Mouse (Mus musculus): Measurements from ENCODE around the gene Coa4. TPM values are rescaled to one million over a fixed set of nuclear protein-coding genes. Genes with fewer than 3 reads are reported as not detected.

The Coa4 gene
- total RNA-seq, 4 experiments from 2014 or later, result 8.2 to 10.3 (median 9.5) TPM

DNA sequence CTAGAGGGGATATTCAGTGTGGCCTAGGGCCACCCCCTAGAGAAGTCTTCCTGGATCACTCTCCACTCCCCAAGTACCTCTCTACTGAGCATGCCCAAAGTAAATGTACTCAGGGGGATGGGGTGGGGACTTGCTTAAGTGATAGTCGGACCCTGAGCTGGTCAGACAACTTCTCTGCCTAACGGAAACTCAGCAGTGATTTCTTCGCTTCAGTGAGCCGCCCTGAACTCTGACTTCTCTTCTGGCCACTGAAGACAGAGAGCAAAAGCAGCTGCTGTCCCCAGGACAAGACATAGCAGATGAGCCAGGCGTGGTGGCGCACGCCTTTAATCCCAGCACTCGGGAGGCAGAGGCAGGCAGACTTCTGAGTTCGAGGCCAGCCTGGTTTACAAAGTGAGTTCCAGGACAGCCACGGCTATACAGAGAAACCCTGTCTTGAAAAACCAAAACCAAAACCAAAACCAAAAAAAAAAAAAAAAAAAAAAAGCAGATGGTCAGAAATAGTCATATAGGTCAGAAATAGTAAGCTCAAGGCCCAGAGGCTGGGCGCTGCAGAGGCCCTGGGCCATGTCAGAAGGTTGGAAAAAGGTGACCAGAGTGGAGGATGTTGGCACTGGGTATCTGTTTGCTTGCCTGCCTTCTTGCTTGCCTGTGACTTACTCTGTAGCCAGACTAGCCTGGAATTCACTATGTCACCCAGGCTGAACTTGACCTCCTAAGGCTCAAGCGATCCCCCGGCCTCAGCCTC, 32.0 kb upstream of the Coa4 start:
- no peak for DNase-seq (ENCODE audit: low spot score in 2 of 2)

DNA sequence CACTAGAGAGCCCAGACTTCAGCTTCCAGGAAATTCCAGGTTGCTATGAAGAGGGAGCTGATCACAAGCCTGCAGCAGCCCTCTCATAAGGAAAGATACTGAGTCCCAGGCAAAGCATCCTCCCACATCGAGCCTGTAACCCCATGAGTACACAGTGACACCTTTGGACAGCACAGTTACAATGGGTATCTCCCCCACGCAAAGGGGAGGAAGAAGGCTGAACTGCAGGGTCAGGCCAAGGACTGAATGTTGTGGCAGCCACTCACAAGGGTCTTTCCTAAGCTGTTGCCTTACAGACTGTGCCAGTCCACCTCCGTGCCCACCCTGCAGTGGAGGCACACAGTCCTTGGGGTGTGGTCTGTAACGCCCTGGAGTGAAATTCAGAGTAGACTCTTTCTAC, 30.4 kb upstream of the Coa4 start:
- no peak for DNase-seq (ENCODE audit: low spot score in 2 of 2)

DNA sequence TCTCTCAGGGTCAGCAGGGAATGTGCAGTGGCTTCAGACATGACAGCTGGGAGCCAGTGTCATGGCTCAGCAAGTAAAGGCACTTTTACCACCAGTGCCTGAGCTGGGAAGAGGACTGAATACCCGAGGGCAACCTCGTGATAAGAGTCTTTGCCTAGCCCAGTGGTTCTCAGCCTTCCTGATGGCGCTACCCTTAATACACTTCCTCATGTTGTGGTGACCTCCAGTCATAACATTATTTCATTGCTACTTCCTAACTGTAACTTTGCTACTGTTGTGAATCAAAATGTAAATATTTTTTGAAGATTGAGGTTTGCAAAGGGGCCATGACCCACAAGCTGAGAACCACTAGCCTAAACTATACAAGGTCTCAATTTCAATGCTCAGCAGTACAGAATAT, 28.2 kb upstream of the Coa4 start:
- DNase-seq (ENCODE audit: low spot score in 2 of 2), result no peak

DNA sequence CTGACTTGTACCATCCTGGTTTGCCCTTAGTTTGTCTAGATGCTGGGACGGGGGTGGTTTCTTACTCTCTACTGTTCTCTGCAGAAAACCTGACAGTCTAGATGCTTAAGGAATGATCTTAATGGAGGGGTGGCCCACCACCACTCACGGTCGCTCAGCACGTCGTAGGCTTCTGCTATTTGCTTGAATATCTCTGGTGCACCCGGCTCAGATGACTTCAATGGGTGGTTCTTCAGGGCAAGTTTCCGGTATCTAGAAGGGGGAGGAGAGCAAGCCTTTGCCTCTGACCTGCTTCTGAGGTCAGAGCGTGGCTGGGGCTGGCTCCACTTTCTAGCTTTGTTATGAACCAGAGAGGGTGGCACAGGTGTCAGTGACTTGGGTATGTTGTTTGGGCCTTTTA, 25.3 kb upstream of the Coa4 start:
- DNase-seq (ENCODE audit: low spot score in 2 of 2), result no peak

DNA sequence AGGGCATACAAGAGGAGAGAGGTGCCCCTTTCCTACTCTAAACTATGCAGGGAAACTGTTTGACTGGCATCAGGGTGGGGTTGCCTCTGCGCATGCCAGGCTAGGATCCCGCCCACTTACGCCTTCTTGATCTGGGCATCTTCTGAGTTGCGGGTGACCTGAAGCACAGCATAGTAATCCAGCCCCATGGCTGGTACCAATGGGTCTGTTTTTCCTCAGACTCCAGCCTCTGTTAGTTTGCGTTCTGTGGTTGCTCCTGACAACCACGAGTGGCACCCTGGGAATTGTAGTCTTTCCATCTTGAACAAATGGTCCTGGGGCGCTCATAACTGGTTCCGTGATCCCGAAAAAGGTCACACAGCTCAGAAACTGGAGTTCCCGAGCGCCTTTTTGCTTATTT, 22.3 kb upstream of the Coa4 start, which contains the start of gene Dnajb13:
Dnajb13 (minus strand) TSS at position 388 of the 400 bp plus-strand sequence.
- no peak for DNase-seq (ENCODE audit: low spot score in 2 of 2)

DNA sequence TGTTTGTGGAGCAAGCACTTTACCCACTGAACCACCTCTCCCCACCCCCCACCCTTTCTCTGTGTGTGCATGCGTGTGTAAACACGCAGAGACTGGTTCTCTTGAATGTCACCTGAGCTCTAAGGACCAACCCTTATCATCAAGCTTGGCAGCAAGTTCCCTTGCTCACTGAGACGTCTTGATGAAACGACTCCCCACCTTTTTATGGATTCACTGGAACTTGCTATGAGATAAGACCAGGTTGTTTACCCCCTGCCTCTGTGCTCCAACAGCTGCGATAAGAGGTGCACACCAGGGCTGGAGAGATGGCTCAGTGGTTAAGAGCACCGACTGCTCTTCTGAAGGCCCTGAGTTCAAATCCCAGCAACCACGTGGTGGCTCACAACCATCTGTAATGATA, 16.7 kb upstream of the Coa4 start:
- no peak for DNase-seq (ENCODE audit: low spot score in 2 of 2)

DNA sequence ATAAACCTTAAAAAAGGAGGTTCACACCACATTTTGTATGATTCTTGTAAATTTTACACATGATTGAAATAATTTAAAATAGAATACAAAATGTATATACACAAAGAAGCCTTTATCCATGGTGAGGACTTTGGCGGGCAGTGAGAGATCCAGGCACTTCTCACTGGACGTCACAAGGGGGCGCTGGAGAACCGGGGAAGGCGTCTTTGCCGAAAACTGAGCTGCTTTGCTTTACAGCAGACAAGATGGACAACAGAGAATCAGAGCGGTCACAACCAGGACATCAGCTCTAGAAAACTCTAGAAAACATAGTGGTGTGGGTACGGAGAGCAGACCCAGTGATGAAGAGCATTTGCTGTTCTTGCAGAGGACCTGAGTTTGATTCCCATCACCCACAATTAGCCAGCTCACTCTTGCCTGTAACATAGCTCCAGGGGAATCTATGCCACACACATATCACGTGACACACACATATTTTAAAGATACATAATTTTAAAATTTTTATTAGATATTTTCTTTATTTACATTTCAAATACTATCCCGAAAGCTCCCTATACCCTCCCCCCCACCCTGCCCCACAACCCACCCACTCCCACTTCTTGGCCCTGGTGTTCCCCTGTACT, 16.1 kb upstream of the Coa4 start:
- peak in 1 of 2 experiments; percentile 61 for DNase-seq (ENCODE audit: low spot score in 2 of 2)

DNA sequence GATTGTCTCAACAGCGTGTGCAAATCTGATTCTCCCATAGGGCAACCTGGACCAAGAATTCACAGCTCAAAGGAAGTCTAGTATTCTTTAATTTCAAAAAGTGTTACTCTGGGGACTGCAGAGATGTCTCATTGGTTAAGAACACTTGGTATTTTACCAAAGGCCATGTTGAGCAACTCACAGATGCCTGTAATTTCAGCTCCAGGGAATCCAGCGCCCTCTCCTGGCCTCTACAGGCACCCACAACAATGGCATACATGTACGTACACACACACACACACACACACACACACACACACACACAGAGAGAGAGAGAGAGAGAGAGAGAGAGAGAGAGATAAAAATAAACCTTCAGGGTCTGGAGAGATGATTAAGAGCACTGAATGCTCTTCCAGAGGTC, 14.6 kb upstream of the Coa4 start:
- no peak for DNase-seq (ENCODE audit: low spot score in 2 of 2)

DNA sequence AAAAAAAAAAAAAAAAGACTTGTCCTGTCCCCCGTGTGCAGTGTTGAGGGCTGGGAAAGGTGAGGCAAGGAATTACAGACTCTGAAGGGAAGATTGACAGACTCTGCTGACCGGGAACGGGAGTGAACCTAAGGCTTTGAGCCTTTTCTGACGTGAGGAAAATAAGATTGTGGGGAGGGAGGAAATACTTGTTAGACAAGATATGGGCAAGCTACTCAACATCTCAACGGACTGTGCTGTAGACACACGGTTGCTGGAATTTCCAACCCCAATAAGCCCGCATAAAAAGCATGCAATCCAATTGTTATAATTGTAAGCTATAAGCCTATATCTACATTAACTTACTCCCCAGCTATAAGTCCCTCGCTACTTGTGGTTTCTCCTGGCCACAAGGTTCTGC, 12.2 kb upstream of the Coa4 start:
- DNase-seq (ENCODE audit: low spot score in 2 of 2), result no peak

DNA sequence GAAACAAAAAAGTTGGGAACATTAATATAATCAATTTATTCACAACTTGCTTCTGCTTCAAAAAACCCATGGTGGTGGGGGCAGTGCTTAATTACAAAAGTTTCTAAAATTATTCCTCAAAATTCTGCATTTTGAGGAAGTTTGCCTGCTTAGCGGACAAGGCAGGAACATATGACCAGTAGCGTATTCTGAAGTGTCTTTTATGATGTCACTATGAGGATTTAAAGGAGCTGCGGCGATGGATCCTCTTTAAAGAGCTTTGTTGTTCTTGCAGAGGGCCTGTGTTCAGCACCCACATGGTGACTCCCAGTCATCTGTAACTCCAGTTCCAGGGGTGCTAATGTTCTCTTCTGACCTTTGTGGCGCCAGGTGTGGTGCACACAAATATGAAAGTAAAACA, 6.1 kb upstream of the Coa4 start:
- no peak for DNase-seq (ENCODE audit: low spot score in 2 of 2)

DNA sequence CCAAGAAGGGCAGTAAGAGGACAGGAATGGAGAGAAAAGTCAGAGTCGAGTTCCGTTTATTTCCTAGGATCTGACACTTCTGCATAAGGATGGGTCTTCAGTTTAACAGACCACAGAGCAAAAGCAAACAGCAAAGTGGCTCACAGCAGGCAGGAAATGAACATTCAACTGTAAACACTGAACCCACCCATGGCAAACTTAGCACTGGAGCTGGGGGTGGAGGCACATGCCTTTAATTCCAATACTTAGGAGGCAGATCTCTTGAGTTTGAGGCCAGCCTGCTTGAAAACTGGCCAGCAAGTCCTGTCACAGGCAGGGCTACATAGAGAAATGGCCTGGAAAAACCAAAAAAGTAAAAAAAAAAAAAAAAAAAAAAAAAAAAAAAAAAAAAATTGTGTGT, 3.4 kb upstream of the Coa4 start:
- DNase-seq (ENCODE audit: low spot score in 2 of 2), result no peak

DNA sequence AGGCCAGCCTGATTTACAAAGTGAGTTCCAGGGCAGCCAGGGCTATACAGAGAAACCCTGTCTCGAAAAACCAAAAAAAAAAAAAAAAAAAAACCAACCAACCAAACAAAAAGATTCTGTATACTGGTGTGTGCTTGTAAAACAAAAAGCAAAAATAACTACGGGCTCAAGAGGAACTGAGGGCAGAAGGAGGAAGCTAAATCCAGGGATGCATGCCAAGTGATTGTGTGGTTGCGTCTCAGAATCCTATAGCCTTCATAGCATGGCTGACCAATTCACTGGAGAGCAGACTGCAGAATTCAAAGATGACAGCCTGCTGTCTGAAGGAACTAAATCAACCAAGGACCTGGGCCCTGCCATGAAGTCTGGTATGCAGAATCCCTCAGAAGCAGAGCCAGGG, 2.7 kb upstream of the Coa4 start:
- no peak for DNase-seq (ENCODE audit: low spot score in 2 of 2)

DNA sequence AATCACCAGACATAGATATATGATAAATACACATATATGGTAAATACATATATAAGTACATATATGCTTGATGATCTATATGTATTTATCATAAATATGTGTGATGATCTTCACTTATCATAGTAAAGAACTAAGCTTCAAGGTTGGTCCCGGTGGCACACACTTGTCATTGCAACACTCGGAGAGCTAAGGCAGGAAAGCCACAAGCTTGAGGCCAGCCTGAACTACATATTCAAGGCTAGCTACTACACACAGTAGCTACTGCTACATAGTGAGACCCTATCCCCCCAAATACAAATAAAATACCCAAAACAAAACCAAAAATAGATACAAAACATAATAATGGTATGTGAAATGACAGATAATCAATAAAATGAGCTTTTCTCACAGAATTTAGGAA, 1.0 kb upstream of the Coa4 start:
- no peak for DNase-seq (ENCODE audit: low spot score in 2 of 2)

DNA sequence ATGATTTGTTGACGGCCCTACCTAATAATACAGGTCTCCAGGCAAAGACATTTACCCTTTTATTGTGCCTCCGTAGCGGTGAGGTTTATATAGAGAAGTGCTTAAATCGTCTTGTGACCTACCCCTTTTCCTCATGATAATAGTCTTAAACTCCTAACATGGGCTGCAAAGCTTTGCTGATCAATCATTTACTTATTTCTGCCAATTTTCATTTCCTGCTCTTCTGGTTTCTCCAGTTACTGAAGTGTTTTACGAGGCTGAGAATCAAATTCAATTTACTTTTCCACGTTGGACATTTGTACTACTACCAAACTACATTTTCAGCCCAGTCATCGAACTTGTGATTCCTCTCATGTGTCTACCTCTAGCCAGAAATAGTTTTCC, 640 bp downstream of the Coa4 start:
- DNase-seq (ENCODE audit: low spot score in 2 of 2), result no peak

DNA sequence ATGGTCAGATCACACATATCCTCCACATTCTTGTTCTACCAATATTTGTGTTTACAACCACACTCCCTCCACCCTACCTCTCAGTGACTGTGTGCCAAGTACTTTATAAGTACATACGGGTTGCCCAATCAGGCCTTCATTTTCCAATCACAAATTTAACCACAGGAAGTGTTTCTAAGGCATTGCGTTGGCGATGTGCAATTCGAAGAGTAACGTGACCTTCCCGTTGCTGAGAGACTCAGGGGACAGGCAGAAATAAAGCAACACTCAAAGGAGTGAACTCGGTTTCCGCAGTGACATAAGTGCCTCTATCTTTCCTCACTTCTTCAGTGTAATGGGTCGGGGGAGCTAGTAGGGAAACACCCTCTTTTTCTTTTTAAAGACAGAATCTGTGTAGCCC, 2.6 kb downstream of the Coa4 start:
- no peak for DNase-seq (ENCODE audit: low spot score in 2 of 2)

DNA sequence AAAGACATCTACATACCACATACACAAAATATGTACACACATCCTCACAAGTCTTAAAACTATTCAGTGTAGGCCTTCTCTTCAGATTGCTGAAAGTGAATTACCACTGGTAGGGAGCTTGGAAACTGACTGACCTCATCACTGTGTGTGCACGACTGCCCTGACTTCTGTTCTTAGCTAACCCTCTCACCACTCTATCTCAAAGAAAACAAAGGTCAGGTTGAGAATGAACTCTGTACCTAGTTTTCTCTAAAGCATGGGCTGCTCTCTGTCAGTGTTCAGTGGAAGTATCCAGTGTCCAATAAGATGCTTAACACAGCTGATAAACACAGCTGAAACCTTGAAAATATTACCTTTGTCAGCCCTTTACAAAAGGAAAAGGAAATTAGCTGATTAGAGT, 7.6 kb downstream of the Coa4 start:
- no peak for DNase-seq (ENCODE audit: low spot score in 2 of 2)

DNA sequence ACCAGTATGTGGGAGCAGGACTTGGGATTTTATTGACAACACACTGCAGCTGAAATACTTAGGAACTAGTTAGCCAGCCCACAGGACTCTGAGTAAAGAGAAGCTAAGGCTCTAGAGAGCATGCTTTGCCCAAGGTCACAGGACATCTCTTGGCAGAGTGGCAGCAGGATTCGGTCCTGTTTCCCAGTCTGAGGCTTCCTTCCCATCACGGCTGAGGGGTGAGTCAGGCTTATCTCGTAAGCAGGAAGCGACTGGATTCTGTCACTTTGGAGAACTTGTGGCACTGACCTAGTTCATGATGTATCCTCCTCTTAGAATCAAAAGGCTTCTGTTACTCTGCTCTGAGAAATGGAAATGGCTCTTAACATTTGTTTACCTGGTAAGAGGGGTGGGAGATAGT, 10.8 kb downstream of the Coa4 start:
- DNase-seq (ENCODE audit: low spot score in 2 of 2), result no peak

DNA sequence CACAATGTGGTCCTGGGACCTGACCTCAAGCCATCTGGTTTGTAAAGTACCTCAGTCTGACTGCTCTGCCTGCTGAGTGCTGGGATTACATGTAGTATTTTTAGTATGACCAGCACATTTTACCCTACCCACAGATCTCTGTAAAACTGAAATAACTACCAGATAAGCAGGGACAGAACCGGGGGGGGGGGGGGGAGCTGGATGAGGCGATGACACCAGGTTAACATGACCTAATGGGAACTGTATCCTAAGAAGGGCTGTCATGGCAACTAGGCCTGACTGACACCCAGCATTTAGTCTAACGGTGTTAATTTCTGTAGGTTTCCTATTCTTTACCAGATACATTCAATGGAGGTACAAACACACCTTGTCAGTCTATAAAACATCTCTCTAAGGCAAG, 12.9 kb downstream of the Coa4 start:
- DNase-seq (ENCODE audit: low spot score in 2 of 2), result no peak

DNA sequence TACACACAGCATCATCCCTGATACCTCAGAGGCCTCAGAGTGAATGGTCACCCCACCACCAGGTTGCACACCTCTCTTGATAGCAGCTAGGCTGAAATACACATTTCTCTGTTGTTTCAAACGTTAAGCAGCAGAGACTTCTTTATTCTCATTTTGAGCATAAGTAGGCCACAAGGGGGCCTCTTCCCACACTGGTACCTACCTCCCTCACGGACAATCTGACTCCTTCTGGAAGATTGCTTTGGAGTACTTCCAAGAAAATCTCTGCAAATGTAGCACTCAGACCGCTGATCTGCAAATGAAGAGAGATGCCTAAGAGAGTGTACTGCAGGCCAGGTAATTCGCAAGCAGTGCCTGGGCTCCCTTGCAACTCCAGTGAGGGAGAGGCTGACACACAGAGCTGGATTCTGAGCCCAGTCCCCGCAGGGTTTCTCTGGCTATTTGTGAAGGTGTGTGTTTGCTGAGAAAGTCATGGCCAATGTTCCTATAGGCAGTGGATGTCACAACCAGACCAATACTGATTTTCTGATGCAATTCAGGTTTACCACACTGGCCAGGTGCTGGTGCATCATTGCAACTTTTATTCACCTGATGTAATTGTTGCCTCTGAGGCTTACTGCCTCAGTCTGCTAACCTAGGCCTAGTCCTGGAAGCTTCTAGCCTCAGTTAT, 13.6 kb downstream of the Coa4 start:
- peak in 1 of 2 experiments; percentile 57 for DNase-seq (ENCODE audit: low spot score in 2 of 2)

DNA sequence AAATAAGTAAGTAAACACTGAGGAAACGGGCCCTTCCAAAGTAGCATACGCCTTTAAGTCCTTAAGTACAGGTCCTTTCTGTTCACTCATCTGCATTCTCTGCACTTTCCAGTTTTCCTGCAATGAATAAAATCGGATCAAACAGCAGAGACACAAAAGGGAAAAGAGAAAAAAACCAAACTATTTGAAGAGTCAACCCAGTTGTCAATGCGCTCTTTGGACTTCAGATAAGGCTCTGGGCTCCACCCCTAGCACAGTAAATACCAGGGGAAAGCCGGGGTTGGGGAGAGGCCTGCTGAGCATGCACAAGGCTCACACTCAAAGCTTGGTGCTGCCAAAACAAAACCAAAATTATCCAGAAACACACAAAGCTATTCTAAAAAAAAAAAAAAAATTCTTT, 18.1 kb downstream of the Coa4 start:
- no peak for DNase-seq (ENCODE audit: low spot score in 2 of 2)

DNA sequence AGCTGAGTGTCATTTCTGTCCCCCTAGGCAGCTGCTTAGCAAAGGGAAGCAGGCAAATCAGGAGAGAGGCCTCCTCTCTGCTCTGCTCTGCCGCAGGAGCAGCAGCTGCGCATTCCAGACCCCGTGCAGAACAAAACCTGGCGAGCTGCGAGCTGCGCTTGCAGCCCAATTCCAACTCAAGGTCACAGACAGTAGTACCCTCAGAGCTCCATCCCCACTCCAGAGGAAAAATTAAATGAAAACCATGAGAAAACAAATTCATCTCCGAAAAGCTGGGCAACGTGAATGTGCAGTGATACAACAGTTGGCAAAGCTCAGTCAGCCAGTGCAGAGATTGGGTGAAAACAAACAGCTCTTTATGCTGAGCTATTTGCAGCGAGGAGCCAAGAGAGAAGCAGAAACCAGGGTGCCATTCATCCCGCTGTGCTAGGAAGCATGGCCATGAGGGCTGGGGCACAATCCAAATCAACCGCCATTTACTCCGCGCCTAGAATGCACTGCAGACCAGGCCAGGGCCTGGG, 18.6 kb downstream of the Coa4 start:
- DNase-seq (ENCODE audit: low spot score in 2 of 2), result peak; percentile 47 to 66

DNA sequence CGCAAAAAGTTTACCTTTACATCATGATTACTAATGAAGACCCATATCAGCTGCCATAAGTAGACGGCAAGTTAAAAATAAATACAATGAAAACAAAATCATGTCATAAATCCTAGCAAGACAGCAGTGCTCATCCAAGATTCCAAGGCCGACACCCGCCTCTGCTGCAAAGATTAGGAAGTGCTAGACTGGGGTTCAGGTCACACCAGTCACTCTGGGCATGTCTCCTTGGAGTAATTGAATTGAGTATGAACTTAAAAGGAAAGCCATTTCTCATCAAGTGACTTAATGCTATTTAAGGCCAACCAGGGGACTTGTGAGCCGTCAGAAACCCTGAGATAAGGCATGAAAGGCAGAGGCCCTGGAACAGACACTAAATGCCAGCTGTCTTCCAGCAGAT, 20.4 kb downstream of the Coa4 start:
- DNase-seq (ENCODE audit: low spot score in 2 of 2), result no peak

DNA sequence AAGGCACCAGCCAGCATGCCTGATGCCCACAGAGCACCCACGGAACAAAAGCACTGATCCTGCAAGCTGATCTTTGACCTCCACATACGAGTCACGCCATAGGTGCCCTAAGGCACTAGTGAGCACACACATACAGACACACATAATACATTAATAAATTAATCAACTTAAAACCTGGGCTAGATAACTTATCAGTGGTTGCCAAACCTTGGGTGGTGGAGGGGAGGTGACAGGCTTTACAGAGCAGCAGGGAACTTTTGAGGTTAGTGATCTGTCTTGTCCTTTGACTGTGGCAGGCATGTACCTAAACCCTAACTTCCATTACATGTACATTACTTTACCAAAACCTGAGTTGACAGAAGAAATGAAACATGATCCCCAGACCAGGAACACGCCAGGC, 22.5 kb downstream of the Coa4 start:
- no peak for DNase-seq (ENCODE audit: low spot score in 2 of 2)

All from left cerebral cortex, adult 8-10 months (tissue).